In genomic region chr14:120292617-120293195, GRCm38 (mm10) we compare ENCODE assay signal across 14 mouse cellular contexts. TPM values are rescaled to one million over a fixed set of nuclear protein-coding genes. Genes with fewer than 3 reads are reported as not detected.
A peak's percentile ranks its signal among the peaks of the same experiment; 100 is the strongest.
DNase-seq lines count a peak whose midpoint lies in the region; ATAC-seq lines count a peak whose summit lies in the region.
"Had no signal": no experiment of that assay in that cellular context is flagged by ENCODE, and none has a peak within 500 bp of the region (broad histone marks: within the 10 kb centered on the region; RNA-seq: fewer than 3 reads in every experiment).

No protein-coding gene starts in this region.

- intact Hi-C loops in heart, postnatal 25 days (cut with DNase I) = no loop called here

- H3K27me3 ChIP-seq in heart, embryonic 14.5 days (ENCODE audit: control insufficient read depth, insufficient read depth, low read length) = no peaks in the 10 kb centered on the region
- H3K27me3 ChIP-seq in intestine, embryonic 16.5 days (replicated peaks; ENCODE audit: control insufficient read depth, insufficient read depth, low read length) = no peaks in the 10 kb centered on the region
- H3K27me3 ChIP-seq: limb, embryonic 13.5 days; midbrain, embryonic 13.5 days had no signal

- WGBS in heart, embryonic 14.5 days = 22% methylated on average over 6 of the region's 6 CpGs
- 53% methylated on average over 6 of the region's 6 CpGs for WGBS in intestine, embryonic 16.5 days

- peaks cover 22% of the 10 kb centered on the region for H3K36me3 ChIP-seq in heart, embryonic 14.5 days (ENCODE audit: control insufficient read depth, insufficient read depth, low read length)
- H3K36me3 ChIP-seq in intestine, embryonic 16.5 days (ENCODE audit: control insufficient read depth, insufficient read depth, low read length) = 0 out of 2 replicates have a peak, but pooled peaks cover 3% of the 10 kb centered on the region

- no peak overlapping the region for H3K4me3 ChIP-seq in heart, embryonic 14.5 days (ENCODE audit: control insufficient read depth in 1 of 2, insufficient read depth in 1 of 2, low read depth in 1 of 2, low read length in 2 of 2)
- H3K4me3 ChIP-seq in brown adipose tissue, adult 24 weeks (ENCODE audit: insufficient read depth, low read depth, low read length) = no peak overlapping the region
- no peak overlapping the region for H3K4me3 ChIP-seq in intestine, embryonic 16.5 days (ENCODE audit: low read length)
- H3K4me3 ChIP-seq: limb, embryonic 13.5 days; midbrain, embryonic 13.5 days had no signal

- H3K27ac ChIP-seq in heart, embryonic 14.5 days (replicated peaks in 1 of 2; ENCODE audit: control insufficient read depth in 1 of 2, insufficient read depth in 1 of 2, low read depth in 2 of 2, low read length in 2 of 2) = peak overlapping the region; percentile 57 to 77
- H3K27ac ChIP-seq in brown adipose tissue, adult 24 weeks (replicated peaks; ENCODE audit: low read depth, low read length) = peak overlapping the region; percentile 3; the same call in 1 of the 2 replicates
- H3K27ac ChIP-seq in intestine, embryonic 16.5 days (ENCODE audit: low read length) = peak overlapping the region; percentile 76
- H3K27ac ChIP-seq: midbrain, embryonic 13.5 days had no signal

- peaks cover 51 to 87% of the 10 kb centered on the region in 2 experiments for H3K4me1 ChIP-seq in heart, embryonic 14.5 days (ENCODE audit: control insufficient read depth in 2 of 2, insufficient read depth in 2 of 2, low read length in 2 of 2)
- peaks cover 66% of the 10 kb centered on the region for H3K4me1 ChIP-seq in brown adipose tissue, adult 24 weeks (ENCODE audit: control insufficient read depth, insufficient read depth, insufficient read length, low read length)
- peaks cover 58% of the 10 kb centered on the region for H3K4me1 ChIP-seq in intestine, embryonic 16.5 days (ENCODE audit: control insufficient read depth, insufficient read depth, low read length)

- no peaks in the 10 kb centered on the region for H3K9me3 ChIP-seq in heart, embryonic 14.5 days (ENCODE audit: control insufficient read depth, low read length)
- H3K9me3 ChIP-seq in intestine, embryonic 16.5 days (ENCODE audit: control insufficient read depth, low read length) = no peaks in the 10 kb centered on the region
- H3K9me3 ChIP-seq: limb, embryonic 13.5 days; midbrain, embryonic 13.5 days had no signal

- ATAC-seq in heart, embryonic 14.5 days (ENCODE audit: insufficient number of reproducible peaks, insufficient read depth, low FRiP score, low read depth) = no peak
- ATAC-seq in intestine, embryonic 16.5 days = peak; percentile 51
- ATAC-seq: midbrain, embryonic 13.5 days had no signal

- H3K9ac ChIP-seq in heart, embryonic 14.5 days (ENCODE audit: low read length) = 0 out of 2 replicates have a peak overlapping the region, but pooled peaks have one; percentile 43
- 0 out of 2 replicates have a peak overlapping the region, but pooled peaks have one; percentile 36 for H3K9ac ChIP-seq in intestine, embryonic 16.5 days (ENCODE audit: low read depth, low read length)
- H3K9ac ChIP-seq: limb, embryonic 13.5 days; midbrain, embryonic 13.5 days had no signal

- peak overlapping the region; percentile 28; the same call in 1 of the 2 replicates for H3K4me2 ChIP-seq in heart, embryonic 14.5 days (ENCODE audit: low read length)
- H3K4me2 ChIP-seq in intestine, embryonic 16.5 days (ENCODE audit: low read depth, low read length) = no peak overlapping the region
- H3K4me2 ChIP-seq: limb, embryonic 13.5 days; midbrain, embryonic 13.5 days had no signal

- no peak for DNase-seq in heart, postnatal 25 days (ENCODE audit: low spot score)
- DNase-seq in NIH3T3 (ENCODE audit: low read depth) = peak; percentile 60
- no peak for DNase-seq in thymus, postnatal 36 days
- no peak for DNase-seq in ovary, adult 18-20 months (ENCODE audit: low spot score)
- no peak for DNase-seq in retina, postnatal 1 day
- DNase-seq: cerebellum, adult 9-10 months; kidney, adult 2 months; lung, postnatal 10 days; right cerebral cortex, postnatal 25 days had no signal

RNA-seq across cellular contexts. Expression of gene Mbnl2, which starts 17.2 kb away (rescaled TPM):
- polyA plus RNA-seq in heart, embryonic 14.5 days (2014; fragmentation: Nextera tagmentation; extraction: Ambion mirVana) = 129 and 130 TPM in 2 replicates
- total RNA-seq in heart, postnatal 25 days (2021) = 100 to 1,000 TPM; 234 to 252 TPM
- 152 and 170 TPM in 2 replicates for polyA plus RNA-seq in brown adipose tissue, adult 24 weeks (2012; ENCODE audit: insufficient read depth, insufficient read length, missing spikeins)
- polyA plus RNA-seq in intestine, embryonic 16.5 days (2015; fragmentation: Nextera tagmentation; extraction: Ambion mirVana) = 114 and 127 TPM in 2 replicates

Comparison
In these comparisons a context has a peak if more than half of its experiments do, and no peak if none do; other contexts are left out.
1. H3K27ac ChIP-seq: peak in every context shown above with its lines; median percentile 76 in intestine, embryonic 16.5 days; 67 in heart, embryonic 14.5 days; 3 in brown adipose tissue, adult 24 weeks.